Mouse (Mus musculus) cerebellum, adult 18-20 months (tissue): ENCODE data around the gene Acmsd.

Experiments used
- DNase-seq, 2 experiments: peaks; one replicate each; pipeline ENCODE4 v3.0.0; 2021

Acmsd gene

DNA sequence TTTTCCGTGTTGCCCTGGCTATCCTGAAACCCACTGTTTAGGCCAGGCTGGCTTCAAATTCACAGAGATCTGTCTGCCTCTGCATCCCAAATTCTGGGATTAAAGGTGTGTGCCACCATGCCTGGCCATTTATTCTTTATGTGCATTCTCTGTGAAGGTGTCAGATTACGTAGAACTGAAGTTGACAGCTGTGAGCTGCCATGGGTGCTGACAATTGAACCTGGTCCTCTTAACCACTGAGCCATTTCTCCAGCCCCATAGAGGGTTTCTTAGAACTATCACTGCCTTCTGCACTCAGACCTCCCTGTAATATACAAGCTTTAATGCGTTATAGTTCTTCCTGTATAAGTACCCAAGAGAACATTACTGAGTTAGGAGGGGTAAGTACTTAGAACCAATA lies 49.4 kb downstream of the Acmsd start:
- DNase-seq, result no peak

DNA sequence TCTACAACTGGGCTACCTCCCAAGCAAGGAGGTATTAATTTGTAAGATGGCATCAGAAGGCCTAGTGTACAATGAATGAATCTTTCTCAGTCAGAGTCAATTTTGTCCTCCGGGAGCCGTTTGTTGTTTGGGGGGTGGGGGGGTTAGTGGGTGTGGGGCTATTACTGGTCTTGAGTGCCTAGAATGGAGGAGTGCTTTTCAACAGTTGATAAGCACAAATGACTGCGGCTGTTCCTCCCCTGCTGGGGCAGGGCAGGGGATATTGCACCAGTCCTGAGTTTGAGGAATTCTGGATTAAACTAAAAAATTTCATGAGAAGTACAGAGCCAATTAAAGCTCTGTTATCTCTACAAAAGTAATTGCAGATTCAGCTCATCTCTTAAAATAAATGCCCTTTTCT lies 50.9 kb downstream of the Acmsd start:
- DNase-seq, result no peak

DNA sequence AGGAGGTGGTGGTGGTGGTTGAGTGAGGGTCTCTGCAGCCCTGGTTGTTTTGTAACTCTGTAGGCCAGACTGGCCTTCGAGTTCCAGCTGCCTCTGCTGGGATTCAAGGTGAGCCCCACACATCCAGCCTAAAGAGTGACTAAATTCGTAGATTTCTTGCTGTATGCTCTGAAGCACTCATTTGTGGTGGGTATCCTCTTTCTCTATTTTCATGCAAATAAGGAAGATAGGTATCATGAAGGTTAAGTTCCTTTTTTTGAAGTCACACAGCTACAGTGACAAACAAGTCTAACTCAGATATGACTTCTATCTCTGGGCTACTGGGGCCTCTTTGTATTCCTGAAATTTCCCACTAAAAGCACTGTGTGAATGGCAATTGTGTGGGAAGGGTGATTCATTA lies 51.6 kb downstream of the Acmsd start:
- DNase-seq, result no peak

DNA sequence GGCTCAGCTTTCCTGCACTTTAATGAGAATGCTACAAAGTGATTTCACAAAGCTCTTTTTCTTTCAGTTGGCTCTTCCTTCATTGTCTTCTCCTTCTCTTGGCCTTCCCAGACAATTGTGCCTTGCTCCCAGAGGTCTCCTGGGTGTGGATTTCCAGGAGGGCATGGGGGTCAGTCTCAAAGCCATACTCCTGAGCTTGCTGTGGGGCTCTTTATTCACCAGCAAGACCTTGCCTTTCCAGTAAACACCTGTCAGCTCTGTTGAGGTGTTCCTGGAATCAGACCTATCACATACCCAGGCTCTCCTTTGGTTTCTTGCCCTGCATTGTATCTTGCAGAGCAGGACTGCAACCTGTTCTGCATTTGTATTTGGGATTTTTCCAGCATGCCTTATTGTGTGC lies 54.6 kb downstream of the Acmsd start:
- no peak for DNase-seq

DNA sequence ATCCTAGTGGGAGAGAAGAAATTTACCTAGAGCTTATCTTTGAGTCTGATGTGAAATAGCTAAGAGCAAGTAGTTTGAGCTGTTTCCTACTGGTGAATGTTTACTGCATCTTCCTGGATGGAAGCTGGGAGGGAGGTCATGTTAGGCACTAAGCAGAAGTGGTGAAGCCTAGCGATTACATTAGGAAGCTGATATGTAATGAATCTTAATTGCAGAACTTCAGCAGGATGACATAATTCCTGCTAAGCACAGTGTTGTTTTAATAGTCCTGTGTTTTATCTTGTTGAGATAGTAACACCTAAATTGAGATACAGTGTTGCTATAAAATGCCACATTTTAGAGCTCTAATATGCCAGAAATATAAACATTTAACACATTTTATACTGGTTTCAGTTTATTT lies 56.7 kb downstream of the Acmsd start:
- no peak for DNase-seq

DNA sequence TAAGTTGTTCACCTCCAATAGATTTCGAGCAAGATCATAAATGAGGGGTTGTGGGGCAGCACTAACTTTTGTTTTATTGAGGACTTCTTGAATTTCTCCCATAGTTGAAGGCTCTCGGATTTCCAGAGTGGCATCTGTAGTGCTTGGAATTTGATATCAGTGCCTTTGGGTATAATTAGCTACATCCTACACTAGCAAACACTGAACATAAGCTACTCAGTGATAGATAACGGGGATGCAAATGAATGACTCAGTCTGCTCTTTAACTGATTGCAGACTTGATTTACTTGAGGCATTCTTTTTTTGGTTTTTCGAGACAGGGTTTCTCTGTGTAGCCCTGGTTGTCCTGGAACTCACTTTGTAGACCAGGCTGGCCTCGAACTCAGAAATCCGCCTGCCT lies 59.7 kb downstream of the Acmsd start:
- DNase-seq, result no peak

DNA sequence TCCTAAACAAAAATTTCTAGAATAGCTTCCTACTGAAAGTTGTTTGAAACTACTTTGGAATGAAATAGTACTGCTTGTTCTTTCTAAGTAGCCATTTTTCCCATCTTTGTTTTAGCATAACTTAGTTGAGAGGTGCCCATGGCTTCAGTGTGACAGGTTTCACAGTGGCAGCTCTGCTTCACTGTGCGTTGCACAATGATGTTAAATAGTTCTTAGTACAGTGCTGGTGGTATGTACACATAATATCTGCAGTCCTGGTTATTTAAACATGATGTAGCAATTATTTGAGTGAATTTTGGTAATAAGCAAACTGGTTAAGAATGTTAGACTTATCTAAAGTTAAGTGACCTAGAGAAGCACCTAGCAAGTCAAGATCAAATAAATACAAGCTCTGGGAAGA lies 64.2 kb downstream of the Acmsd start:
- DNase-seq, result no peak

DNA sequence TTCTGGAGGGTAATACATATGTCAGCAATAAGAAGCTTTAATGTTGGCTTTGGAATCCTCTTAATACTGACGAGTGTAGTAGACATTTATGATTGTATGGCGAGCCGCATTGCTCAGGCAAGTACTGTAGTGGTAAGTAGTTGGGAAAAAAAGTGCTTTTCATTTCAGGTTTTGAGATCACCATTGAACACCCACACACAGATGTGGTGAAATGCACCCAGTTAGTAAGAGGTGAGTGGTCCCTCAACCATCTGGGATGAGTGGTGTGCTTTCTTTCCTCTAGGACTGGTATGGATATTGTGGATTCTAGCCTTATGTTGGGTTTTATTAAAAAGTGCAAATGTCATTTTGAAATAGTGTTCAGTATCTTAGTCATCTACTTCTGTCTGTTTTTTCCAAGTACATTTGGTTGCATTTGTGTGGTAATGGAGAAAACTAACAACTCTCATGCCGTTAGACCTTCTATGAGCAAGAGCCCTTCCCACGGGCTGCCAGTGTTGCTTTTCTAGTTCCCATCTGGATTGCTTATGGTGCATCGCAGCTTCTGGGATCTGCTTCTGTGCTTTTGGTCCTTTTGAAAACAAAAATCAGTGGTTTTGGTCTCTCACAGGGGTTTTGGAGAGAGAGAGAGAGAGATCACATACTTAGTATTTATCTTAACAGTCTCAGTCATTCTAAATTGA lies 66.0 kb downstream of the Acmsd start:
- DNase-seq, result no peak

DNA sequence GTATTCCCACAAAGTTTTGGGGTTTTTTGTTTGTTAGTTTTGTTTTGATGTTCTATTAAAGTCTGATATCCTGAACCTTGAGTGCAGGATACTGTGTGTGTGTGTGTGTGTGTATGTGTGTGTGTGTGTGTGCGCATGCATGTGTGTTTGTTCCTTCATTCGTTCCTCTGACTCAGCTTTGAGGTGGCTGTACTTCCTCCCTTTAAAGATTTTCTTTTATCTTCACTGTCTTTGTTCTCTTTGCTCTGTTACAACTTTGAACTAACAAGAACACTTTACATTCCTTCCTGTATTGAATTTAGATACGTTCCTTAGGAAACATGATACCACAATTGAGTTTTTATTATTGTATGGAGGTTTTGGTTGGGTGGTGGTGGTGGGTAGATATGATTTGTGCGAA lies 67.1 kb downstream of the Acmsd start:
- DNase-seq, result no peak

DNA sequence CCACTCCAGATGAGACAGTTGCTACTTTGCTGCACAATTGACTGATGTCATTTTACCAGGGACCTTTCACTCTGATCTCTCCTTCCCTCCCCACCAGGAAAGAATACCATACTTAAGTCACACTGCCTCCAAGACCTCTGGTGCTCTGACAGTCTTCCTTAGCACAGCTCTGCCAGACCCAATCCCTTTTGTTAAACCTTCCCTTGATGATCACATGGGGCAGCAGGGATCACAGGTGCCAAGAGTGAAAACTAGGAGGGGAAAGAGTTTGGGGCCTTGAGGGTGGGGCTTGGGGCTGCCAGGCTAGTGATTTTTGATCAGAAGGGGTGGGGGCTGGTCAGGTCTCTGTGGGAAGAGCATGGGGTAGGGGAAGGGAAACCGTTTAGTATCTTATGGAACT lies 67.5 kb downstream of the Acmsd start:
- no peak for DNase-seq

DNA sequence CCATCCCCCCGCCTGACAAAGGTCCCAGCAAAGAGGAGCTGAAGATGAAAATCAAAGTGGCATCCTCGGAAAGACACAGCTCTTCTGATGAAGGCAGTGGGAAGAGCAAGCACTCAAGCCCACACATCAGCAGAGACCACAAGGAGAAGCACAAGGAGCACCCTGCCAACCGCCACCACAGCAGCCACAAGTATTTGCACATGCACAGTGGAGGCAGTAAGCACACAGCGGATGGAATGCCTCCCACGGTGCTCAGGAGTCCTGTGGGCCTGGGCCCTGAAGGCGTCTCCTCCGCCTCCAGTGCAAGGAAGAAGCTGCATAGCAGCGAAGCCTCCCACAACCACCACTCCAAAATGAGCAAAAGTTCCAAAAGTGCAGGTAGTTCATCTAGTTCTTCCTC lies 73.7 kb downstream of the Acmsd start:
- DNase-seq, result no peak

DNA sequence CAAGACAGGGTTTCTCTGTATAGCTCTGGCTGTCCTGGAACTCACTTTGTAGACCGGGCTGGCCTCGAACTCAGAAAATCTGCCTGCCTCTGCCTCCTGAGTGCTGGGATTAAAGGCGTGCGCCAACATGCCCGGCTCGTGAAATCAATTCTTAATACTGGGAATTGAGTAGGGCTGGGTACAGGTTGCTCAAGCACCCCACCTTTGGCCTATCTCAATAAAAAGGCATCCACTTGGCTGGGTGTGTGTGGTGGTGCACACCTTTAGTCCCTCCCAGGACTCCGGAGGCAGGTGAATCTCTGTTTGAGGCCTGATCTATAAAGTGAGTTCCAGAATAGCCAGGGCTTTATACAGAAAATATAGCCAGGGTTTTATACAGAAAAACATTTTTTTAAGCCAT lies 79.5 kb downstream of the Acmsd start:
- no peak for DNase-seq

DNA sequence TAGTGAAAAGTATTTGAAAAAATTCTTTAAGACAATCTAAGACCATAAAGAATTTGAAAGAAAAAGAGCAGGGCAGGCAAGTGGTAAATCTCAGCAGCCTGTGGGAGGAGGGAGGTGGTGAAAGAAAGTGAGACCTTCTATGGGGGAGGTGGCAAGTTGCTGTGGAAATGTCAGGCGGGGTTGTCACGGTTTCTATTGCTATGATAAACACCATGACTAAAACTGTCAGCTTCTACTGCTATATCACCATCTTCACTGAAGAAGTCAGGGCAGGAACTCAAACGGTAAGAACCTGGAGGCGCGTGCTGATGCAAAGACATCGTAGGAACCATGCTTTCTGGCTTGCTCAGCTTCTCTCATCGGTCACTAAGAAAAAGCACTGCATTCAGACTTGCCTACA lies 83.7 kb downstream of the Acmsd start:
- no peak for DNase-seq

DNA sequence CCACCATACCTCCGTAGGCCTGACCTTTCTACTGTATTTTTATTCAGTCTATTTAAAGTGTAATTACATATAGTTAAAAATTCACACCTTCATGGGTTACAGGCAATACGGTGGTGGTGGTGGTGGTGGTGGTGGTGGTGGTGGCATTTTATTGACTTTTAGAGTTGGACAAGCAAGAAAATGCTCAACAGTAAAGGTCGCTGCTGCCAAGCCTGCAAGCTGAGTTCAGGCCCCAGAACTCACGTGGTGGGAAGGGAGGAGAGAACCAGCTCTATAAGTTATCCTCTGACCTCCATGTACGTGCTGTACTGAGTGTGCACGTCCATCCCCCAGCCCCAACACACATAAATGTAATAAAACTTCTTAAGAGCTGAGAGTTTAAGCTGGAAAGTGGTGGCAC lies 87.2 kb downstream of the Acmsd start:
- DNase-seq, result no peak
